Mouse (Mus musculus): ENCODE measurements around the gene Cds2.
"Not testable (repeated sequence)": the region's sequence is repeated elsewhere in the genome, so short reads cannot be mapped to it uniquely, and the experiment has no call there.

- TF ChIP-seq CTCF, EP300 (IDR thresholded peaks at IDR 0.05; ENCODE audit: low read depth): not testable (repeated sequence)
Observed at GRCm38 (mm10) chr2:132239434-132239833, 23.5 kb upstream of the Cds2 start.

All from heart, postnatal 0 days (tissue).